Mouse (Mus musculus) liver, embryonic 11.5 days (tissue): ENCODE measurements around the gene Ccser1. TPM values are rescaled to one million over a fixed set of nuclear protein-coding genes. Genes with fewer than 3 reads are reported as not detected.

Experiments used
- ATAC-seq: fragments of 200-750 bp; cut with Nextera tagmentation; replicated peaks from 2 replicates; pipeline ENCODE4 v1.8.0; 2017; ENCODE audit warnings: moderate number of reproducible peaks, mild to moderate bottlenecking, moderate TSS enrichment, moderate library complexity; ENCODE audit not compliant: low FRiP score
- DNase-seq: peaks from one replicate; pipeline ENCODE4 v3.0.0-alpha.2; 2017; ENCODE audit warnings: low spot score
- H3K27ac ChIP-seq: fragments of 300-500 bp; sonication (generic); 2 replicates; pipeline ENCODE4 v1.5.1; 2014; ENCODE audit warnings: mild to moderate bottlenecking, low read depth, low read length, control low read depth
- H3K27me3 ChIP-seq: fragments of 300-500 bp; sonication (generic); replicated peaks from 2 replicates; pipeline ENCODE4 v1.6.1; 2014; ENCODE audit warnings: low read length, mixed read lengths; ENCODE audit not compliant: control insufficient read depth, insufficient read depth
- H3K36me3 ChIP-seq: fragments of 300-500 bp; sonication (generic); 2 replicates; pipeline ENCODE4 v1.6.1; 2014; ENCODE audit warnings: mild to moderate bottlenecking, low read length, moderate library complexity, mixed read lengths; ENCODE audit not compliant: control insufficient read depth, insufficient read depth
- H3K4me1 ChIP-seq: fragments of 300-500 bp; sonication (generic); replicated peaks from 2 replicates; pipeline ENCODE4 v1.6.1; 2014; ENCODE audit warnings: low read length, mixed read lengths; ENCODE audit not compliant: control insufficient read depth, insufficient read depth
- H3K4me2 ChIP-seq: fragments of 300-500 bp; sonication (generic); 2 replicates; pipeline ENCODE4 v1.6.1; 2014; ENCODE audit warnings: mild to moderate bottlenecking, control low read depth, moderate library complexity
- H3K4me3 ChIP-seq: fragments of 300-500 bp; sonication (generic); 2 replicates; pipeline ENCODE4 v1.5.1; 2014; ENCODE audit warnings: low read depth, low read length, control low read depth
- H3K9ac ChIP-seq: fragments of 300-500 bp; sonication (generic); 2 replicates; pipeline ENCODE4 v1.6.1; 2014; ENCODE audit warnings: low read depth, low read length, control low read depth
- H3K9me3 ChIP-seq: fragments of 300-500 bp; sonication (generic); 2 replicates; pipeline ENCODE4 v1.6.1; 2016; ENCODE audit warnings: low read length, inconsistent platforms, mixed read lengths; ENCODE audit not compliant: control insufficient read depth
- WGBS: fragments of 180-500 bp; shearing (Covaris S2); extraction: QIAGEN DNeasy Blood & Tissue Kit; methylation state at CpG from one replicate; pipeline ENCODE4 v1.1.7; 2014; 5-methylcytosine and 5-hydroxymethylcytosine counted together
- polyA plus RNA-seq: library from polyadenylated mRNA; unstranded; fragments of >200 nt; fragmentation: Nextera tagmentation; extraction: Ambion mirVana; gene quantifications from 2 replicates; pipeline ENCODE4 v1.2.1, GENCODE M21; 2014

Gene Ccser1
- polyA plus RNA-seq, 1 experiment from 2014 or later: 1.3 TPM

- no peaks in the 10 kb centered on the region for H3K4me1 ChIP-seq
- H3K27me3 ChIP-seq: no peaks in the 10 kb centered on the region
- no peak overlapping the region for H3K4me3 ChIP-seq
- DNase-seq (no peak), ATAC-seq (no peak)
- no peak overlapping the region for H3K9ac ChIP-seq
- 77% methylated on average over 2 of the region's 2 CpGs for WGBS
- no peak overlapping the region for H3K27ac ChIP-seq
- H3K36me3 ChIP-seq: no peaks in the 10 kb centered on the region
- H3K4me2 ChIP-seq: no peak overlapping the region
- no peaks in the 10 kb centered on the region for H3K9me3 ChIP-seq
Measured at GRCm38 (mm10) chr6:62367802-62368201, 1187.7 kb downstream of the Ccser1 start.
